Mouse (Mus musculus) heart, adult 9 months (tissue): ENCODE data around the gene Gm21732.
"Not testable (repeated sequence)": the region's sequence is repeated elsewhere in the genome, so short reads cannot be mapped to it uniquely, and the experiment has no call there.

ENCODE experiments used
- DNase-seq, 2 experiments: peaks; one replicate each; pipeline ENCODE4 v3.0.0; 2022; ENCODE audit warnings: low spot score in 2 of 2

Gene Gm21732

GRCm38 (mm10) chrY:38575591-38575990, at the start of gene Gm21732:
TSS of gene Gm21732 (minus strand) at chrY:38575691.
- DNase-seq = not testable (repeated sequence)
